Mouse (Mus musculus) C2C12 (cell line): Measurements from ENCODE around the gene Ifne. TPM values are rescaled to one million over a fixed set of nuclear protein-coding genes. Genes with fewer than 3 reads are reported as not detected.

Experiments
- H3K27me3 ChIP-seq: one replicate; pipeline ENCODE4 v1.6.1; 2011; ENCODE audit not compliant: control insufficient read depth, insufficient read depth, insufficient read length
- H3K36me3 ChIP-seq: one replicate; pipeline ENCODE4 v1.6.1; 2011; ENCODE audit not compliant: control insufficient read depth, insufficient read depth
- H3K4me3 ChIP-seq: one replicate; pipeline ENCODE4 v1.5.1; 2011; ENCODE audit warnings: mild to moderate bottlenecking, control low read depth; ENCODE audit not compliant: poor library complexity, insufficient read depth, severe bottlenecking
- H3K79me2 ChIP-seq: one replicate; pipeline ENCODE4 v1.6.1; 2011; ENCODE audit not compliant: control insufficient read depth, insufficient read depth
- H3K79me3 ChIP-seq: one replicate; pipeline ENCODE4 v1.6.1; 2011; ENCODE audit warnings: low read depth, control low read depth
- H3ac ChIP-seq: one replicate; pipeline ENCODE3; 2011; ENCODE audit warnings: low read depth; ENCODE audit not compliant: control insufficient read depth, insufficient read length
- CEBPB ChIP-seq: IDR thresholded peaks from one replicate; pipeline ENCODE4 v1.6.1; 2011; ENCODE audit warnings: low read depth, mild to moderate bottlenecking, control low read depth, moderate library complexity
- CTCF ChIP-seq: IDR thresholded peaks from one replicate; pipeline ENCODE4 v1.5.1; 2011; ENCODE audit not compliant: control insufficient read depth, insufficient read depth, insufficient read length
- FOSL1 ChIP-seq: IDR thresholded peaks from one replicate; pipeline ENCODE4 v1.8.0; 2011; ENCODE audit warnings: mild to moderate bottlenecking, low read length; ENCODE audit not compliant: poor library complexity, insufficient read depth, severe bottlenecking
- MAX ChIP-seq: IDR thresholded peaks from one replicate; pipeline ENCODE4 v1.6.1; 2011; ENCODE audit warnings: mild to moderate bottlenecking, control low read depth
- MYOD1 ChIP-seq: IDR thresholded peaks from one replicate; pipeline ENCODE4 v1.6.1; 2011; ENCODE audit warnings: low read depth; ENCODE audit not compliant: control insufficient read depth, insufficient read length
- MYOG ChIP-seq: IDR thresholded peaks from one replicate; pipeline ENCODE4 v1.6.1; 2011; ENCODE audit not compliant: control insufficient read depth, insufficient read length; ENCODE audit errors: extremely low read depth
- USF1 ChIP-seq: IDR thresholded peaks from one replicate; pipeline ENCODE4 v1.6.1; 2011; ENCODE audit warnings: low read depth, mild to moderate bottlenecking, control low read depth, moderate library complexity
- polyA plus RNA-seq: library from polyadenylated mRNA; unstranded; fragments of >200 nt; fragmentation: generic; extraction: Trizol; gene quantifications from one replicate; pipeline ENCODE4 v1.2.1, GENCODE M21; 2012; ENCODE audit warnings: missing spikeins

Gene Ifne
- polyA plus RNA-seq, 1 experiment, result not detected

DNA sequence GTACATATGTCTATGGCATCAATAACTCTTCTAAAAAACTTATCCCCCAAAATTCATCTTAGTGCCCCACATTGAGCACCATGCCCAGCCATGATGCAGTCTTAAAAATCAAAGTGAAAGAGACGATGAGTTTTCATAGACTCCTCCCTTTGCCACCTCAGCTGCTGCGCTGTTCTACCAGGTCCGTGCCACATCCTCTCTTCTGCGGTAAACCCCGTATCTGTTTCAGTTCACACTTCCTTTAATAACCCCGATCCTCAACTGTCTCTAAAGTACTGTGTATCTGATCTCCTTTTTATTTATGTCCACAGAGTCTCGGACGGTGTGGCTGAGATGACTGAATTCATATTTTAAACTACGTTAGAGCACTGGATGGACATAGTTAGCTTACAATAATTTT lies 15.4 kb downstream of the Ifne start:
- TF ChIP-seq CTCF (no peak), FOSL1 (no peak), MYOG (no peak), CEBPB (no peak), USF1 (no peak), MYOD1 (no peak), MAX (no peak)
- Histone ChIP-seq H3K27me3 (peaks cover 27% of the 10 kb centered on the region), H3ac (no peak overlapping the region), H3K79me3 (no peaks in the 10 kb centered on the region), H3K36me3 (no peaks in the 10 kb centered on the region), H3K79me2 (no peaks in the 10 kb centered on the region), H3K4me3 (no peak overlapping the region)

DNA sequence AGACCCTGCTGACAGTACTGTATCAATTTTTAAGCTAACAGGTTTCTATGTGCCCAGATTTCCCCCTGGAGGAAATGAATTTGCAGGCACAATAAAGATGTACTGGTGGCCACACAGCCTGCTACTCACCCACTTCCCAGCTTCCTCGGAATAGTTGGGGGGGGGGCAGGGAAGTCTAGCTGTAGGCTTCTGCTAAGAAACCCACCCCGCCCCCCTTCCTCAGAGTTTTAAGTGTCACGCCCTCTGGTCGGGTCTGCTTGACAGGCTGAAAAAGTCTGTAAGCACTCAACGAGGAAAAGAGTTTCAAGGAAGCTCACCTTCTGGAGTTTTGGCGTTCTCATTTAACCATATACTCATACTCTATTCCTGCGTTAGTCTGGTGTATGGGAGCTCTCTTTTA lies 16.7 kb downstream of the Ifne start:
- Histone ChIP-seq H3K4me3 (no peak overlapping the region), H3ac (no peak overlapping the region), H3K79me3 (no peaks in the 10 kb centered on the region), H3K27me3 (peaks cover 28% of the 10 kb centered on the region), H3K36me3 (no peaks in the 10 kb centered on the region), H3K79me2 (no peaks in the 10 kb centered on the region)
- no peak for TF ChIP-seq CEBPB
- no peak for TF ChIP-seq MYOD1
- TF ChIP-seq FOSL1, result no peak
- TF ChIP-seq MAX, result no peak
- no peak for TF ChIP-seq CTCF
- no peak for TF ChIP-seq MYOG
- TF ChIP-seq USF1, result no peak

DNA sequence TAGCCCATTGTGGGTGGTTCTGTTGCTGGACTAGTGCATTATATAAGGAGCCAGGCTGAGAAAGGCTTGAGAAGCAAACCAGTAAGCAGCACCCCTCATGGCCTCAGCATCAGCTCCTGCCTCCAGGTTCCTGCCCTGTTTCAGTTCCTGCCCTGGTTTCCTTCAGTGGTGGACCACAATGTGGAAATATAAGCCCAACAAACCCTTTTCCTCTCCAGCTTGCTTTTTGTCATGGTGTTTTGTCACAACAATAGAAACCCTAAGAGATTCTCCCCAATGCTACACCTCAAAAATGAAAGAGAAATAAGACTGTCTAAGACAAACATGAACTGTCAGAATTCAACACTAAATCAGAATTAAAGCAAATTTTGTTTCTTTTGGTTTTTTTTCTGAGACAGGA lies 20.8 kb downstream of the Ifne start:
- TF ChIP-seq USF1 (no peak), MYOD1 (no peak), MAX (no peak), FOSL1 (no peak), CTCF (no peak), CEBPB (no peak), MYOG (no peak)
- Histone ChIP-seq H3K4me3 (no peak overlapping the region), H3ac (no peak overlapping the region), H3K79me3 (no peaks in the 10 kb centered on the region), H3K27me3 (peaks cover 32% of the 10 kb centered on the region), H3K79me2 (no peaks in the 10 kb centered on the region), H3K36me3 (no peaks in the 10 kb centered on the region)

DNA sequence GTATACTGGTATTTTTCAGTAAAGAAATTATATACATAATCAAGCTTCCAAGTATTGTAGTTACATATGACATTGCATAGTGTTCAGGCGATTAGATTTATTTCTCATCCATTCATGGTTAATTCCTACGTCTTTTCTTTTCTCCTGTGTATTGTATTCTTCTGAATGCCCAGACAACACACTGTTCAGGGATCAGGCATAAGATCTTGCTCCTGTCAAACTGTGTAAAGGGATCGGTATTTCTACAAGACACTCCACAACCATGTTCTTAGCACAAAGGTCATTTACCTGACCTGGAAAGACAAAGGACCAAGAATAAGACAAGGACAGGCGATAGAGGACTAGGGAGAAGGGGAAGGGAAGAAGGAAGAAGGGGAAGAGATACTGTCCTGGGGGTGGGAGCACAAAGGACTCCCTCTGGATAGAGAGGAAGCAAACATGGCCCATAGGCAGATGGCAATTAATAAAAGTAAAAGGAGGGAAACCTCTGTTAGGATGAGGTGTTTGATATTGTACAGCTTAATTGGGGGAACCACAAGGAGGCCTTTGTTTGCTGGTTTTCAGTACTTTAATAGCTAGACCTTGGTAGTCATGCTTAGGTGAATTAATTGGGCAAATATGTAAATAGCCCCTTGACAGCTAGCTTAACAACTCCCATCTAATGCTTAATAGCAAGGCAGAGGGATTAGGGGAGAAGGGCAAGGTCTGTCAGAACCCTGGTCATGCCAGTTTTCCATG lies 28.8 kb downstream of the Ifne start:
- TF ChIP-seq USF1 (no peak), MAX (no peak), MYOD1 (no peak), FOSL1 (no peak), CEBPB (no peak), CTCF (no peak), MYOG (no peak)
- H3K79me2 ChIP-seq, result no peaks in the 10 kb centered on the region
- no peak overlapping the region for H3ac ChIP-seq
- no peaks in the 10 kb centered on the region for H3K79me3 ChIP-seq
- H3K36me3 ChIP-seq, result no peaks in the 10 kb centered on the region
- peaks cover 25% of the 10 kb centered on the region for H3K27me3 ChIP-seq
- no peak overlapping the region for H3K4me3 ChIP-seq

DNA sequence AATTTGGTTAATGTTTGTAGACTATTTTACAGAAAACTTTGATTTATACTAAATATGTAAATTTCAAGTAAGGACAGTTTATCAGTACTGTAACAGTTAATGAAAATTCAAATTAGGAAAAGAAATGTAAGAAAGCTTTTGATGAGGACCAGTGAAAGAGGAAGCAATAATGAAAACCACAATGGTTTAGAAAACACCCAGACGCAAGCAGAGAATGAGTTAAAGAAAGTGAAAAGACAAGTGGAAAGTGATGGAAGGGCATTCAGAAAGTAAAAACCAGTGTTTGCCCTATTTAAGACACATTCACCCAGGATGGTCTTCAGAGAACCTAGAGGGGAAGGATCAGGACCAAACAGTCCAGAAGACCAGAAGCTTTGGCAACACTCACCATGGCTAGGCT lies 30.3 kb downstream of the Ifne start, which contains the start of gene Ifna1:
Gene Ifna1 (plus strand): TSS at position 390 of the 400 bp plus-strand sequence.
- H3K79me3 ChIP-seq, result no peaks in the 10 kb centered on the region
- TF ChIP-seq CEBPB (no peak), USF1 (no peak), FOSL1 (no peak), MYOD1 (no peak), MYOG (no peak), MAX (no peak), CTCF (no peak)
- H3K4me3 ChIP-seq, result no peak within 1 kb of the TSS
- H3K36me3 ChIP-seq, result no peaks in the 10 kb centered on the region
- H3K79me2 ChIP-seq, result no peaks in the 10 kb centered on the region
- no peak within 1 kb of the TSS for H3ac ChIP-seq
- H3K27me3 ChIP-seq, result peaks cover 24% of the 10 kb centered on the region
